Mouse (Mus musculus) intestine, postnatal 0 days (tissue): ENCODE data around the gene Zfp367. TPM values are rescaled to one million over a fixed set of nuclear protein-coding genes. Genes with fewer than 3 reads are reported as not detected.
A peak's percentile ranks its signal among the peaks of the same experiment; 100 is the strongest.

Experiments
- ATAC-seq: fragments of 200-750 bp; cut with Nextera tagmentation; 2 replicates; pipeline ENCODE4 v1.8.0; 2017; ENCODE audit warnings: mild to moderate bottlenecking, moderate TSS enrichment, moderate library complexity
- H3K27ac ChIP-seq: fragments of 300-500 bp; sonication (generic); 2 replicates; pipeline ENCODE4 v1.5.1; 2014; ENCODE audit warnings: mild to moderate bottlenecking, low read depth, low read length, moderate library complexity
- H3K27me3 ChIP-seq: fragments of 300-500 bp; sonication (generic); replicated peaks from 2 replicates; pipeline ENCODE4 v1.6.1; 2014; ENCODE audit warnings: low read length, mixed read lengths; ENCODE audit not compliant: control insufficient read depth, insufficient read depth
- H3K36me3 ChIP-seq: fragments of 300-500 bp; sonication (generic); 2 replicates; pipeline ENCODE4 v1.6.1; 2014; ENCODE audit warnings: mild to moderate bottlenecking, moderate library complexity; ENCODE audit not compliant: control insufficient read depth, insufficient read depth
- H3K4me1 ChIP-seq: fragments of 300-500 bp; sonication (generic); replicated peaks from 2 replicates; pipeline ENCODE4 v1.6.1; 2014; ENCODE audit warnings: antibody characterized with exemption, low read length, mixed read lengths; ENCODE audit not compliant: control insufficient read depth, insufficient read depth
- H3K4me2 ChIP-seq: fragments of 300-500 bp; sonication (generic); replicated peaks from 2 replicates; pipeline ENCODE4 v1.6.1; 2014; ENCODE audit warnings: low read depth, mild to moderate bottlenecking, moderate library complexity
- H3K4me3 ChIP-seq: fragments of 300-500 bp; sonication (generic); 2 replicates; pipeline ENCODE4 v1.5.1; 2014; ENCODE audit warnings: low read depth, low read length
- H3K9ac ChIP-seq: fragments of 300-500 bp; sonication (generic); 2 replicates; pipeline ENCODE4 v1.6.1; 2014; ENCODE audit warnings: mild to moderate bottlenecking, low read depth, low read length
- H3K9me3 ChIP-seq: fragments of 300-500 bp; sonication (generic); 2 replicates; pipeline ENCODE4 v1.6.1; 2016; ENCODE audit warnings: mixed run types; ENCODE audit not compliant: control insufficient read depth
- CTCF ChIP-seq: sonication (generic); IDR thresholded peaks from 2 replicates; pipeline ENCODE4 v1.5.1; 2016; ENCODE audit warnings: low read depth, mild to moderate bottlenecking, control low read depth, antibody characterized with exemption, moderate library complexity
- WGBS: fragments of 180-500 bp; shearing (Covaris S2); extraction: QIAGEN DNeasy Blood & Tissue Kit; methylation state at CpG from one replicate; pipeline ENCODE4 v1.1.7; 2014; 5-methylcytosine and 5-hydroxymethylcytosine counted together
- polyA plus RNA-seq: library from polyadenylated mRNA; unstranded; fragments of >200 nt; fragmentation: Nextera tagmentation; extraction: Ambion mirVana; gene quantifications from 2 replicates; pipeline ENCODE4 v1.2.1, GENCODE M21; 2015

Zfp367 gene
- polyA plus RNA-seq, 1 experiment from 2014 or later: 8.9 TPM

GRCm38 (mm10) chr13:64152241-64152669, 747 bp downstream of the Zfp367 start:
- 1% methylated on average over 39 of the region's 42 CpGs for WGBS
- peak overlapping the region; percentile 98 for H3K4me2 ChIP-seq
- H3K27me3 ChIP-seq: no peaks in the 10 kb centered on the region
- peak overlapping the region; percentile 94 for H3K4me3 ChIP-seq
- no peaks in the 10 kb centered on the region; the same call in 1 of the 2 replicates for H3K4me1 ChIP-seq
- peak overlapping the region; percentile 65 for H3K9ac ChIP-seq
- H3K27ac ChIP-seq: peak overlapping the region; percentile 91
- no peaks in the 10 kb centered on the region for H3K9me3 ChIP-seq
- TF ChIP-seq CTCF: no peak
- H3K36me3 ChIP-seq: no peaks in the 10 kb centered on the region
- peak; percentile 9; the same call in 1 of the 2 replicates for ATAC-seq

GRCm38 (mm10) chr13:64150121-64150520, 2.9 kb downstream of the Zfp367 start:
- no peaks in the 10 kb centered on the region for H3K9me3 ChIP-seq
- no peaks in the 10 kb centered on the region for H3K36me3 ChIP-seq
- ATAC-seq: no peak
- H3K4me2 ChIP-seq: no peak overlapping the region
- H3K4me1 ChIP-seq: no peaks in the 10 kb centered on the region; the same call in 1 of the 2 replicates
- no peaks in the 10 kb centered on the region for H3K27me3 ChIP-seq
- 58% methylated on average over 5 of the region's 5 CpGs for WGBS
- no peak overlapping the region for H3K27ac ChIP-seq
- no peak for TF ChIP-seq CTCF
- H3K9ac ChIP-seq: no peak overlapping the region
- H3K4me3 ChIP-seq: no peak overlapping the region

- peak overlapping the region; percentile 51 for H3K27ac ChIP-seq
Measured at GRCm38 (mm10) chr13:64129616-64130375, 23.2 kb downstream of the Zfp367 start.

GRCm38 (mm10) chr13:64128858-64129615, 24.0 kb downstream of the Zfp367 start, which contains the start of gene Slc35d2:
Gene Slc35d2 (minus strand): TSS chr13:64129368.
- H3K27me3 ChIP-seq: no peaks in the 10 kb centered on the region
- H3K9ac ChIP-seq: peak within 1 kb of the TSS; percentile 62
- peak; percentile 25; the same call in 1 of the 2 replicates for TF ChIP-seq CTCF
- H3K4me3 ChIP-seq: peak within 1 kb of the TSS; percentile 67
- no peaks in the 10 kb centered on the region for H3K9me3 ChIP-seq
- 4% methylated on average over 43 of the region's 44 CpGs for WGBS
- H3K36me3 ChIP-seq: peaks cover 4% of the 10 kb centered on the region; the same call in 1 of the 2 replicates
- peak within 1 kb of the TSS; percentile 78 for H3K4me2 ChIP-seq
- no peaks in the 10 kb centered on the region for H3K4me1 ChIP-seq
- peak; percentile 90 for ATAC-seq
- H3K27ac ChIP-seq: peak within 1 kb of the TSS; percentile 51

More at GRCm38 (mm10) chr13:64129616-64130375, 23.2 kb downstream of the Zfp367 start:
- Histone ChIP-seq H3K27me3 (no peaks in the 10 kb centered on the region), H3K9me3 (no peaks in the 10 kb centered on the region), H3K4me3 (peak overlapping the region; percentile 67), H3K4me2 (peak overlapping the region; percentile 78), H3K9ac (peak overlapping the region; percentile 62), H3K36me3 (peaks cover 4% of the 10 kb centered on the region; the same call in 1 of the 2 replicates), H3K4me1 (no peaks in the 10 kb centered on the region)
- 35% methylated on average over 15 of the region's 15 CpGs for WGBS
- ATAC-seq: peak; percentile 58
- peak; percentile 69 for TF ChIP-seq CTCF

- no peaks in the 10 kb centered on the region for H3K9me3 ChIP-seq
- no peak for ATAC-seq
- no peak overlapping the region for H3K4me3 ChIP-seq
- no peak overlapping the region for H3K9ac ChIP-seq
- H3K4me2 ChIP-seq: no peak overlapping the region
- no peaks in the 10 kb centered on the region for H3K4me1 ChIP-seq
- no peak for TF ChIP-seq CTCF
- WGBS: 77% methylated on average over 4 of the region's 4 CpGs
- no peak overlapping the region for H3K27ac ChIP-seq
- no peaks in the 10 kb centered on the region for H3K27me3 ChIP-seq
- no peaks in the 10 kb centered on the region for H3K36me3 ChIP-seq
Measured at GRCm38 (mm10) chr13:64126316-64126715, 26.7 kb downstream of the Zfp367 start.

GRCm38 (mm10) chr13:64124886-64125285, 28.1 kb downstream of the Zfp367 start:
- Histone ChIP-seq H3K4me1 (no peaks in the 10 kb centered on the region), H3K36me3 (no peaks in the 10 kb centered on the region), H3K9me3 (no peaks in the 10 kb centered on the region), H3K27me3 (no peaks in the 10 kb centered on the region), H3K4me2 (no peak overlapping the region), H3K9ac (no peak overlapping the region), H3K27ac (no peak overlapping the region), H3K4me3 (no peak overlapping the region)
- WGBS: 96% methylated on average over 6 of the region's 6 CpGs
- no peak for ATAC-seq
- no peak for TF ChIP-seq CTCF
